Mouse (Mus musculus) duodenum, adult 2 months (tissue): Measurements from ENCODE around the gene Olfr961. TPM values are rescaled to one million over a fixed set of nuclear protein-coding genes. Genes with fewer than 3 reads are reported as not detected.

Experiments used
- polyA plus RNA-seq: library from polyadenylated mRNA; depleted of rRNA; stranded (reverse); fragments of >200 nt; gene quantifications from 2 replicates; pipeline ENCODE4 v1.2.3, GENCODE M21; 2012; ENCODE audit warnings: low replicate concordance; rRNA removed

Olfr961 gene
- polyA plus RNA-seq, result not detected in 2 replicates

DNA sequence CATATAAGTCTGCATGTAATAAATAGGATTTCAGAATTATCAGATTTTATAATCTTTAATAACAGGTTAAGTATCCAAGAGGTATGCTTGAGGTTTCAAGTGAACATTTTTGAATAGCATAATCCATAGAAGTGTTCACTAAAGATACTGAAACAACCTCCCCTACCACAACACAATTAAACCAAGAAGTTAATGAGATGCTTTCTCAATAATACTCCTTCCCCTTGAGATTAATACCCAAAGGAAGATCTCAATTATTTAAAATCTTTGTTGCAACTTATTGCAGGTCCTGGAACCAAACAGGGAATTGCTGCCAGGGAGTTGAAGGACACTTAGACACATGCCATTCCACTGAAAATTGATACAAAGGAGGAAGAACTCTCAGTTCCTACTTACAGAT lies at the start of gene Olfr961:
Olfr961 (plus strand) TSS at position 301 of the 400 bp plus-strand sequence.

DNA sequence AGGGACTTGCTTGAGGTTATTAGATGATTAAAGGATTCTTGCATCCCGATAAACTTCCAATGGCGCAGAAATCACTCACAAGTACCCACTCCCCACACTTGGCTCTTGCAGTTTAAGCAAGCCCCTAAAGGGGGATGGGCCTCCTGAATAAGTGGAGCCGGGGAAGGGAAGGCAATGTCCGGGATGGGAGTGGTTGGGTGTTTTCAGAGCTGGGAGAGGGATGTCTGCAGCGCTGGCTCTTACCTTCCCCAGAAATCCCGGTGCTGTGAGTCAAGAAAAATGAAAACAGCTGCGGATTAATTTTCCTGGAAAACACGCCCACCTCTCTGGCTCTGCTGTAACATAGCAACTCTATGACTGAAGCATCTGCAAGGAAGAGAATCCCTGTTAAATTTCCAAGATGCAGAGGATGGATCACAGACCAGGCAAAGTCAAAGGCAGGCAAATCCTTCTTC lies 40.9 kb upstream of the Olfr961 start, which contains the start of gene AW551984:
AW551984 (minus strand) TSS at position 405 of the 455 bp plus-strand sequence.

DNA sequence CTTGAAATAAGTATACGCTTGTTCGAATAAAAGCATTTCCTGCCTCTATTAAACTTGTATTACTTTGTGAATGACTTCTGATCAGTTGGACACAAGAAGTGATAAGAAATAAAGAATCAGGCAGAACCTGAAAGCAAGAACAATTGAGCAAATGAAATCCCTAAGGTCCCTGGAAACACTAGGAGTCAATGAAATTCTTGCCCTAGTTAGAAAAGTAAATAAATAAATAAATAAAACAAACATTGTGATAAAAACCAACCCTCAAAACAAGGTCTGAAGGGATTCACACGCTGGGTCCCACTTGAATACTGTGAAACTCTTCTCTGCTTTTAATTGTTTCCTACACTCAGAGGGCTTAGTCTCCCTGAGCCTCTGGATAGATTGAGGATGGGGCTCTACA lies 34.5 kb upstream of the Olfr961 start, which contains the start of gene Olfr148:
Olfr148 (plus strand) TSS at position 301 of the 400 bp plus-strand sequence.

DNA sequence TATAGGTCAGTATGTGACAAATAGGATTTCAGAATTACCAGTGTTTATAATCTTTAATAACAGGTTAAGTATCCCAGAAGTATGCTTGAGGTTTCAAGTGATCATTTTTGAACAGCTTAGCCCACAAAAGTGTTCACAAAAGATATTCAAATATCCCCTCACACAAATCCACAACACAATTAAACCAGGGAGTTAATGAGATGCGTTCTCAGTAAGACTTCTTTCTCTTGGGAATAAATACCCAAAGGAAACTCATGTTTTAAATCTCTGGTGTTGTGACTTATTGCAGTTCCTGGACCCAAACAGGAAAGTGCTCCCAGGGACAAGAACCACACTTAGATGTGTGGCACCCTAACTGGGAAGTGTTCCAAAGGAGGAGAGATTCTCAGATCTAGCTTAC lies 23.8 kb upstream of the Olfr961 start, which contains the start of gene Olfr960:
Olfr960 (plus strand) TSS at position 301 of the 400 bp plus-strand sequence.

DNA sequence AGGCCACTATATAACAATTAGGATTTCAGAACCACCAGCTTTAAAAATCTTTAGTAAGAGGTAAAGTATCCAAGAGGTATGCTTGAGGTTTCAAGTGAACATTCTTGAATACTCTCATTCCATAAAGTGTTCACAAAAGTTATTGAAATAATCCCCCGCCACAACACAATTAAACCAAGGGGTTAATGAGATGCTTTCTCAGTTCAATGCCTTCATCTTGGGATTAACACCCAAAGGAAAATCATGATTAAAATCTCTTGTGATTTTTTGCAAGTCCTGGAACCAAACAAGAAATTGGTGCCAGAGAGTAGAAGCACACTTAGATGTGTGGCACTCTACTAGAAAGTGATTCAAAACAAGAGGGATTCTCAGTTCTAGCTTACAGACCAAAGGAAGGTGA lies 22.0 kb downstream of the Olfr961 start, which contains the start of gene Olfr963:
Olfr963 (plus strand) TSS at position 301 of the 400 bp plus-strand sequence.

Other genes starting within 250 kb of the Olfr961 start
- gene Olfr952, start 217.9 kb upstream of the Olfr961 start, polyA plus RNA-seq, result not detected in 2 replicates
- gene Olfr954, start 188.4 kb upstream of the Olfr961 start, polyA plus RNA-seq, result not detected in 2 replicates
- not detected in 2 replicates for gene Olfr955, start 173.1 kb upstream of the Olfr961 start, polyA plus RNA-seq
- gene Olfr44, start 151.1 kb upstream of the Olfr961 start, polyA plus RNA-seq, result not detected in 2 replicates
- not detected in 2 replicates for gene Olfr957, start 129.3 kb upstream of the Olfr961 start, polyA plus RNA-seq
- not detected in 2 replicates for gene Olfr958, start 91.0 kb upstream of the Olfr961 start, polyA plus RNA-seq
- gene Olfr959, start 69.5 kb upstream of the Olfr961 start, polyA plus RNA-seq, result not detected in 2 replicates
- 0.30 and 1.8 TPM in 2 replicates for gene AW551984, start 40.7 kb upstream of the Olfr961 start, polyA plus RNA-seq
- not detected in 2 replicates for gene Olfr148, start 34.4 kb upstream of the Olfr961 start, polyA plus RNA-seq
- gene Olfr960, start 23.7 kb upstream of the Olfr961 start, polyA plus RNA-seq, result not detected in 2 replicates
- gene Olfr963, start 22.1 kb downstream of the Olfr961 start, polyA plus RNA-seq, result not detected in 2 replicates
- gene Olfr149, start 62.0 kb downstream of the Olfr961 start, polyA plus RNA-seq, result not detected in 2 replicates
- gene Olfr965, start 66.3 kb downstream of the Olfr961 start, polyA plus RNA-seq, result not detected in 2 replicates
- gene Olfr150, start 85.9 kb downstream of the Olfr961 start, polyA plus RNA-seq, result not detected in 2 replicates
- gene Olfr967, start 101.2 kb downstream of the Olfr961 start, polyA plus RNA-seq, result not detected in 2 replicates
- not detected in 2 replicates for gene Olfr968, start 138.2 kb downstream of the Olfr961 start, polyA plus RNA-seq
- not detected in 2 replicates for gene Olfr969, start 145.9 kb downstream of the Olfr961 start, polyA plus RNA-seq
- gene Olfr970, start 163.8 kb downstream of the Olfr961 start, polyA plus RNA-seq, result not detected in 2 replicates
- gene Olfr971, start 191.8 kb downstream of the Olfr961 start, polyA plus RNA-seq, result not detected in 2 replicates
- gene Olfr972, start 221.3 kb downstream of the Olfr961 start, polyA plus RNA-seq, result not detected in 2 replicates